Mouse (Mus musculus): ENCODE results near the gene Mctp1.
A peak's percentile ranks its signal among the peaks of the same experiment; 100 is the strongest.
"Not testable (repeated sequence)": the region's sequence is repeated elsewhere in the genome, so short reads cannot be mapped to it uniquely, and the experiment has no call there.

Gene Mctp1

GRCm38 (mm10) chr13:76484086-76484709 is 99.9 kb downstream of the Mctp1 start:
- DNase-seq, result peak; percentile 43

- DNase-seq, result no peak
Measured at GRCm38 (mm10) chr13:76515896-76516295, 131.6 kb downstream of the Mctp1 start.

- no peak for DNase-seq
Measured at GRCm38 (mm10) chr13:76523170-76523569, 138.8 kb downstream of the Mctp1 start.

- no peak for DNase-seq
Measured at GRCm38 (mm10) chr13:76527326-76527725, 143.0 kb downstream of the Mctp1 start.

GRCm38 (mm10) chr13:76527751-76528150 is 143.4 kb downstream of the Mctp1 start:
- DNase-seq, result no peak

GRCm38 (mm10) chr13:76529915-76530314 is 145.6 kb downstream of the Mctp1 start:
- no peak for DNase-seq

- no peak for DNase-seq
Measured at GRCm38 (mm10) chr13:76530867-76531504, 146.7 kb downstream of the Mctp1 start.

DNA sequence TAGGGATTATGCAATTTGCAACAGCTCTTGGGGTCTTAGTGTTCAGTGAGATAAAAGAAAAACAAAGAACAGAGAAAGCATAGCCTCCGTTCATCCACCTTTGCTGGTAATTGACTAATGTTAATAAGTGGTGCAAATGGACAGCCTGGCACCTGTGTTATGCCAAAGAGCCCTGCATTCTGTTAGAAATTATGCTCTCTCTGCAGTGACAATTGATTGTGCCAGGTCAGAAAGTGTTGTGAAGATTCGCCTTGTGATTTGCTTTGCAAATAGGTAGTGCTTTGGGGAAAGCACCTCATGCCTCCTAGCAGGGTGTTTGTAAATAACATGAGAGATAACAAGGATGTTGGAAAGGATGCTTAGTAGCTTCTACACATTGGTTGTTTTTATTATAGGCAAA is 163.5 kb downstream of the Mctp1 start:
- no peak for DNase-seq

DNA sequence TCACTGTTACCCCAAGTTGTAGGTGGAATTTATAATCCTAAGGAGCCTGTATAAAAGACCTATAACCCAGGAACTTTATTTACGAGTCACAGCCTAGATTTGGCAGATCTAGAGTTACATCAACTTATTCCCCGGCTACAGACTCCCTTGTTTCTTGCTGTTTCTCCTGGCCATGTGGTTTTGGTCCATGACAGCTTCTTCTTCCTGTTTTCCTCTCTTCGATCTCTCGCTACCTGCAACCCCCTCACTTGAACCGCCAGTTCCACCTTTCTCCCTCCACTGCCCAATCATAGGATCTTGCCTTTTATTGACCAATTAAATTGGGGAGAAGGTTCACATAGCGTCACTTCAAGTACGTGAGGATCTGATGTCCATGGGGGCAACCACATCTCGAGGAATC is 176.6 kb downstream of the Mctp1 start:
- no peak for DNase-seq

- DNase-seq, result no peak
Measured at GRCm38 (mm10) chr13:76561594-76561993, 177.3 kb downstream of the Mctp1 start.

DNA sequence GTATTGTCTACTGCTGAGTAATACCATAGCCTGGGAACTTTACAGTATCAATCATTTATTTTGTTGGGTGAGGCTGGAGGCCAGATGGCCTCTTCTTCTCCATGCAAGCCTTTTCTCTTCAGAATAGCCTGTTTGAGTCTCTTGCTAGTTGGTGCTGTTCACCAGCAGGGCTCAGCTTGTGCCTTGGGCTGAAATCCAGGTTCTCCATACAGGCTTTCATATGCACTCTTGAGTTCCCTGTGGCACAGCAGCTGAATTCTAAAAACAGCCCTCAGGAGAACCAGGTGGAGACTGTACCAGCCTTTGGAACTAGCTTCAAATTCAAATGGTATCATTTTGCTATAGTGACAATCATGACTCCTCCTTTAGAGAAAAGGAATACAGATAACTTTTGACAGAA is 179.7 kb downstream of the Mctp1 start:
- no peak for DNase-seq

DNA sequence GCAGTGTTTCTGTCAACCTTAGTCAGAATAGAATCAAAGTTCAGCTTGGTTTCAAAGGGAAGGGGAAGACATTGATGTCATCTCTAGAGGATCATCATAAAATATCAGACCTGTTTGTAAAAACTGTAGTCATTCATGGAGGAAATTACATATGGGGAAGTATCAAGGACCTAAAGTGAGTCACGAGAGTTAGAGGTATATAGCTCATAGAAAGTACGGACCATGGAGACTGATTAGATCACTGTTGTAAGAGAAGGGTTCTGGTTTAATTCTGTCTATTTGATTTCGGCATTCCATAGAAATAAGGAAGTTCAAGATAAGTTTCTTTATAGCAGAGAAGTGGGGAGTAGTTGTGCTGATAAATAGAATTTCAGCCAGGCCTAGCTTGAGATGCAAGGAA is 181.7 kb downstream of the Mctp1 start:
- no peak for DNase-seq

- DNase-seq, result no peak
Measured at GRCm38 (mm10) chr13:76567448-76567847, 183.1 kb downstream of the Mctp1 start.

DNA sequence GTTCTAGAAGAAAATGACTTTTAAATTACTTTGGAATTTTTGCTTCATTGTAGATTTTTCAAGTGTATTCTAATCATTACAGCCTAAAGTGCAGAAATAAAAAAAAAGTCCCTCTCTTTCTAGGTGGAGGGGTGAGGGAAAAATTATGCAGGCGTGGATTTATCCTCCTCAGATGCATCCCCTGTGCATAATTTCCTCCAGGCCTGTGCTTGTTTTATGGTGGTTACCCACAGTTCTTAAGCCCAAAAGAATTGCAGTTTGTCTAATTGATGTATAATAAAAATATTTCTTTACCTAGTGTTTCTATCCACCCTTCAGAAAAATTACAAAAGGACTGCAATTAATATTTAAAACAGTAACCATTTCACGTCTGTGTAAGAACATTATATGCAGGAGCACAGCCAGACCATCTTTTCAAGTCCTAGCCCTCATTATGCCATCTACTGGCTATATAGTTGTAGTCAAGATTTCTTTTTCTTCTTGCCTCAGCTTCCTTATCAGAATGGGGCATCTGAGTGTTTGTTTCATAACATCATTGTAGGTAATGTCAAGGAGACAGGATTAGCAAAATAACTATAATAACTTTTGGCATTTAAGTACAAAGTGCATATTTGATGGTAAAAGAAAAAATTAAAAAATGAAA is 184.4 kb downstream of the Mctp1 start:
- no peak for DNase-seq

- no peak for DNase-seq
Measured at GRCm38 (mm10) chr13:76579414-76579813, 195.1 kb downstream of the Mctp1 start.

- no peak for DNase-seq
Measured at GRCm38 (mm10) chr13:76585447-76585846, 201.1 kb downstream of the Mctp1 start.

DNA sequence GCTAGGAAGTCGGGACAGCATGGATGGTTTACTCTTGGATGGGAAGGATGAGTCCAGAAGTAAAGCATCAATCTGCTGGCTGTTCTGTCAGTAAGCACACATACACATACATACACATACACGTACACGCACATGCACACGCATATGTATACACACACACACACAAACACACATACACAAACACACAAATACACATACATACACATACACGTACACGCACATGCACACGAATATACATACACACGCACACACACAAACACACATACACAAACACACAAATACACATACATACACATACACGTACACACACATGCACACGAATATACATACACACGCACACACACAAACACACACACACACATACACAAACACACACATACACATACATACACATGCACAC is 206.4 kb downstream of the Mctp1 start:
- DNase-seq, result not testable (repeated sequence)

- no peak for DNase-seq
Measured at GRCm38 (mm10) chr13:76591189-76591588, 206.9 kb downstream of the Mctp1 start.

GRCm38 (mm10) chr13:76591692-76592091 is 207.4 kb downstream of the Mctp1 start:
- DNase-seq, result no peak

GRCm38 (mm10) chr13:76592908-76593307 is 208.6 kb downstream of the Mctp1 start:
- no peak for DNase-seq

DNA sequence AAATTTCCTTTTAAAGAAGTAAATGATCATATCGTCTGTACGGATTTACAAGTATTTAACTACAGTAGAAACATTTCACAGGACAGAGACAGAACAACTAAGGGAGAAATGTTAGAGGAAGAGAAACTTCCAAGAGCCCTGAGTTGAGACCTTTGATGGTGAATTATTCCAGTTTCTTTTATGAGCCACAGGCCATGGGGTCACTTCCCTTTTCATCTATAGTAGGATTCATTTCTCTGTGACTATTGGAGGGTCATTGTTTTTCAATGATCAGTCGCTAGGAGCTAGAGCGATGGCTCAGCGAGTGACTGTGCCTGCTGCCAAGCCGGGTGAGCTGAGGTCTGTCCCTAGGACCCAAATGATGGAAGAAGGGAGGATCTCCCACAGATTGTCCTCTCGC is 212.7 kb downstream of the Mctp1 start:
- DNase-seq, result no peak

DNA sequence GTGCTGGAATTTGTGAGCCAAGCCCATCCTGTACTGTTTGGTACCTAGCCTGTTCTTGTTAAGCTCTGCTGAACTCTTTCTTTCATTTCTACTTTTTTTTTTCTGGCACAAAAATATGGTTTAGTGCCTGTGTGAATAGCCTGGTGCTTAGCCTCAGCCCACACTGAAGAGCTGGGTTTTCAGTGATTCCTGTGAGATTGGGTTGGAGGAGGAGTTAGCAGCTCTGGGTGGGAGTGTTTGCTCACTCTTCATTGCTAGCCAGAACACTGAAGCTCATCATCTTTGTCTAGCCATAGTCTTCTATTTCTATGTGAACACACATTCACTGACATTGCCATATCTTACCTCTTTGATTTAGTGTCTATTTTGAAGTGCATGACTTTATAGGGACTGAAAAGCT is 225.1 kb downstream of the Mctp1 start:
- no peak for DNase-seq

DNA sequence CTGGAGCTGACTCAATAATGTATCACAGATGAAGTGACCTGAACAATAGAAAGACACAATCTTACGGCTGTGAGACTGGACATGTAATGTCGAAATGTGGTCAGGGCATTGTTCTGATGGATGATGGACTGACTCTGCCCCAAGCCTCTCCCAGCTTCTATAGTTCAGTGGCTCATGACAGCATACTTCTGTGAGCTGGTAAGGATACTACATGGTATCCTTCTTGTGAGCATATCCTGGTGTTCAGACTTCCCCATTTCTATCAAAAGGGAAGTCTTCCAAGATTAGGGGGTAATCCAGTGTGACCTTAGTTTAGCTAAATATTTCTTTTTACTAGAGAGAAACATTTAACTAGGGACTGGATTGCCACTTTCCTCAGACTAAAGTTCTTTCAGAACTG is 227.2 kb downstream of the Mctp1 start:
- no peak for DNase-seq

GRCm38 (mm10) chr13:76620111-76620510 is 235.8 kb downstream of the Mctp1 start:
- DNase-seq, result no peak
